Mouse (Mus musculus) kidney, embryonic 16.5 days (tissue): Measurements from ENCODE around the gene Gpn2. TPM values are rescaled to one million over a fixed set of nuclear protein-coding genes. Genes with fewer than 3 reads are reported as not detected.
A peak's percentile ranks its signal among the peaks of the same experiment; 100 is the strongest.

Source experiments
- ATAC-seq: fragments of 200-750 bp; cut with Nextera tagmentation; 2 replicates; pipeline ENCODE4 v1.8.0; 2017; ENCODE audit warnings: moderate TSS enrichment; ENCODE audit not compliant: low FRiP score, low TSS enrichment
- H3K27ac ChIP-seq: fragments of 300-500 bp; sonication (generic); 2 replicates; pipeline ENCODE4 v1.5.1; 2014; ENCODE audit warnings: low read length
- H3K27me3 ChIP-seq: fragments of 300-500 bp; sonication (generic); 2 replicates; pipeline ENCODE4 v1.6.1; 2014; ENCODE audit warnings: low read length, control low read depth, mixed read lengths; ENCODE audit not compliant: insufficient read depth
- H3K36me3 ChIP-seq: fragments of 300-500 bp; sonication (generic); 2 replicates; pipeline ENCODE4 v1.6.1; 2014; ENCODE audit warnings: low read length, control low read depth, mixed read lengths; ENCODE audit not compliant: insufficient read depth
- H3K4me1 ChIP-seq: fragments of 300-500 bp; sonication (generic); 2 replicates; pipeline ENCODE4 v1.6.1; 2014; ENCODE audit warnings: low read length, control low read depth, mixed read lengths; ENCODE audit not compliant: insufficient read depth
- H3K4me2 ChIP-seq: fragments of 300-500 bp; sonication (generic); replicated peaks from 2 replicates; pipeline ENCODE4 v1.6.1; 2014; ENCODE audit warnings: low read depth, low read length
- H3K4me3 ChIP-seq: fragments of 300-500 bp; sonication (generic); 2 replicates; pipeline ENCODE4 v1.5.1; 2014; ENCODE audit warnings: mild to moderate bottlenecking, low read length
- H3K9ac ChIP-seq: fragments of 300-500 bp; sonication (generic); replicated peaks from 2 replicates; pipeline ENCODE4 v1.6.1; 2014; ENCODE audit warnings: low read length
- H3K9me3 ChIP-seq: fragments of 300-500 bp; sonication (generic); 2 replicates; pipeline ENCODE4 v1.6.1; 2016; ENCODE audit warnings: low read length, control low read depth
- WGBS: fragments of 180-500 bp; shearing (Covaris S2); extraction: QIAGEN DNeasy Blood & Tissue Kit; methylation state at CpG from one replicate; pipeline ENCODE4 v1.1.7; 2014; 5-methylcytosine and 5-hydroxymethylcytosine counted together
- polyA plus RNA-seq: library from polyadenylated mRNA; unstranded; fragments of >200 nt; fragmentation: Nextera tagmentation; extraction: Ambion mirVana; gene quantifications from 2 replicates; pipeline ENCODE4 v1.2.1, GENCODE M21; 2015

Gpn2 gene
- polyA plus RNA-seq, 1 experiment from 2014 or later: 20.9 TPM

GRCm38 (mm10) chr4:133583690-133584058 is 488 bp upstream of the Gpn2 start:
- ATAC-seq: peak; percentile 21
- Histone ChIP-seq H3K4me1 (peaks cover 12% of the 10 kb centered on the region), H3K36me3 (peaks cover 46% of the 10 kb centered on the region), H3K4me2 (peak overlapping the region; percentile 99), H3K27me3 (no peaks in the 10 kb centered on the region), H3K4me3 (peak overlapping the region; percentile 99), H3K27ac (peak overlapping the region; percentile 69), H3K9me3 (no peaks in the 10 kb centered on the region), H3K9ac (peak overlapping the region; percentile 76)
- 65% methylated on average over 6 of the region's 6 CpGs for WGBS

- WGBS: 30% methylated on average over 7 of the region's 7 CpGs
- Histone ChIP-seq H3K4me1 (0 out of 2 replicates have a peak, but pooled peaks cover 3% of the 10 kb centered on the region), H3K4me2 (no peak overlapping the region), H3K9ac (no peak overlapping the region), H3K36me3 (peaks cover 36% of the 10 kb centered on the region), H3K9me3 (no peaks in the 10 kb centered on the region), H3K27me3 (no peaks in the 10 kb centered on the region), H3K4me3 (no peak overlapping the region), H3K27ac (no peak overlapping the region)
- ATAC-seq: peak; percentile 65
These were observed 8.4 kb downstream of the Gpn2 start for GRCm38 (mm10) chr4:133592570-133592969.

GRCm38 (mm10) chr4:133595538-133595937 is 11.4 kb downstream of the Gpn2 start:
- no peak for ATAC-seq
- 69% methylated on average over 7 of the region's 7 CpGs for WGBS

GRCm38 (mm10) chr4:133596084-133596483 is 11.9 kb downstream of the Gpn2 start:
- H3K9me3 ChIP-seq: no peaks in the 10 kb centered on the region
- H3K36me3 ChIP-seq: peaks cover 7% of the 10 kb centered on the region
- H3K9ac ChIP-seq: no peak overlapping the region
- no peak overlapping the region for H3K27ac ChIP-seq
- ATAC-seq: no peak
- WGBS: 81% methylated on average over 6 of the region's 6 CpGs
- H3K27me3 ChIP-seq: peaks cover 10% of the 10 kb centered on the region
- H3K4me2 ChIP-seq: no peak overlapping the region
- H3K4me1 ChIP-seq: peaks cover 22% of the 10 kb centered on the region
- H3K4me3 ChIP-seq: no peak overlapping the region

More at GRCm38 (mm10) chr4:133595538-133595937, 11.4 kb downstream of the Gpn2 start:
- no peak overlapping the region for H3K4me3 ChIP-seq
- H3K4me1 ChIP-seq: peaks cover 22% of the 10 kb centered on the region
- no peak overlapping the region for H3K27ac ChIP-seq
- H3K36me3 ChIP-seq: peaks cover 11% of the 10 kb centered on the region
- no peaks in the 10 kb centered on the region for H3K9me3 ChIP-seq
- H3K4me2 ChIP-seq: no peak overlapping the region
- H3K9ac ChIP-seq: no peak overlapping the region
- peaks cover 10% of the 10 kb centered on the region for H3K27me3 ChIP-seq

- Histone ChIP-seq H3K4me3 (no peak overlapping the region), H3K27ac (peak overlapping the region; percentile 66), H3K27me3 (peaks cover 23% of the 10 kb centered on the region), H3K9ac (no peak overlapping the region), H3K4me1 (peaks cover 28% of the 10 kb centered on the region), H3K36me3 (no peaks in the 10 kb centered on the region; the same call in 1 of the 2 replicates), H3K9me3 (no peaks in the 10 kb centered on the region), H3K4me2 (peak overlapping the region; percentile 92; the same call in 1 of the 2 replicates)
- WGBS: 25% methylated on average over 4 of the region's 4 CpGs
- ATAC-seq: no peak
These were observed 14.5 kb downstream of the Gpn2 start for GRCm38 (mm10) chr4:133598616-133599015.

- H3K4me3 ChIP-seq: peak overlapping the region; percentile 67
- peaks cover 28% of the 10 kb centered on the region for H3K4me1 ChIP-seq
- ATAC-seq: no peak
- H3K36me3 ChIP-seq: peaks cover 2% of the 10 kb centered on the region
- 19% methylated on average over 7 of the region's 7 CpGs for WGBS
- H3K27me3 ChIP-seq: peaks cover 23% of the 10 kb centered on the region
- H3K9ac ChIP-seq: peak overlapping the region; percentile 67
- no peaks in the 10 kb centered on the region for H3K9me3 ChIP-seq
- H3K27ac ChIP-seq: peak overlapping the region; percentile 66
- peak overlapping the region; percentile 92 for H3K4me2 ChIP-seq
These were observed 15.0 kb downstream of the Gpn2 start for GRCm38 (mm10) chr4:133599116-133599515.

- peak overlapping the region; percentile 92 for H3K4me2 ChIP-seq
- peak; percentile 97 for ATAC-seq
- no peaks in the 10 kb centered on the region for H3K9me3 ChIP-seq
- H3K27me3 ChIP-seq: peaks cover 23% of the 10 kb centered on the region
- WGBS: under 1% methylated on average over 49 of the region's 50 CpGs
- peaks cover 3% of the 10 kb centered on the region for H3K36me3 ChIP-seq
- H3K9ac ChIP-seq: peak overlapping the region; percentile 67
- peak overlapping the region; percentile 66; the same call in 1 of the 2 replicates for H3K27ac ChIP-seq
- H3K4me3 ChIP-seq: peak overlapping the region; percentile 67
- H3K4me1 ChIP-seq: peaks cover 28% of the 10 kb centered on the region
These were observed 15.5 kb downstream of the Gpn2 start for GRCm38 (mm10) chr4:133599571-133600073.

- H3K4me3 ChIP-seq: peak overlapping the region; percentile 67
- peak overlapping the region; percentile 92 for H3K4me2 ChIP-seq
- peaks cover 23% of the 10 kb centered on the region for H3K27me3 ChIP-seq
- 0 out of 2 replicates have a peak overlapping the region, but pooled peaks have one; percentile 8 for H3K27ac ChIP-seq
- H3K4me1 ChIP-seq: peaks cover 28% of the 10 kb centered on the region
- H3K36me3 ChIP-seq: peaks cover 4% of the 10 kb centered on the region
- WGBS: 9% methylated on average over 9 of the region's 9 CpGs
- H3K9me3 ChIP-seq: no peaks in the 10 kb centered on the region
- ATAC-seq: no peak
- H3K9ac ChIP-seq: peak overlapping the region; percentile 54; the same call in 1 of the 2 replicates
These were observed 16.1 kb downstream of the Gpn2 start for GRCm38 (mm10) chr4:133600306-133600705.

- peak within 1 kb of the TSS; percentile 39 for H3K4me3 ChIP-seq
- H3K4me2 ChIP-seq: peak within 1 kb of the TSS; percentile 57
These were observed 17.6 kb downstream of the Gpn2 start, which contains the start of gene Sfn for GRCm38 (mm10) chr4:133601721-133602218. Gene Sfn (minus strand): TSS chr4:133602168.

GRCm38 (mm10) chr4:133603056-133603455 is 18.9 kb downstream of the Gpn2 start:
- peaks cover 23% of the 10 kb centered on the region for H3K27me3 ChIP-seq
- no peak for ATAC-seq
- no peak overlapping the region for H3K9ac ChIP-seq
- no peak overlapping the region for H3K27ac ChIP-seq
- peaks cover 15% of the 10 kb centered on the region for H3K36me3 ChIP-seq
- H3K9me3 ChIP-seq: no peaks in the 10 kb centered on the region
- no peak overlapping the region for H3K4me3 ChIP-seq
- H3K4me1 ChIP-seq: peaks cover 28% of the 10 kb centered on the region
- no peak overlapping the region for H3K4me2 ChIP-seq
- WGBS: 90% methylated on average over 5 of the region's 5 CpGs

More at GRCm38 (mm10) chr4:133601721-133602218, 17.6 kb downstream of the Gpn2 start, which contains the start of gene Sfn:
- no peak within 1 kb of the TSS for H3K27ac ChIP-seq
- peak; percentile 46; the same call in 1 of the 2 replicates for ATAC-seq
- peaks cover 15% of the 10 kb centered on the region for H3K36me3 ChIP-seq
- H3K4me1 ChIP-seq: peaks cover 28% of the 10 kb centered on the region
- no peaks in the 10 kb centered on the region for H3K9me3 ChIP-seq
- H3K9ac ChIP-seq: peak within 1 kb of the TSS; percentile 53
- 2% methylated on average over 16 of the region's 16 CpGs for WGBS
- H3K27me3 ChIP-seq: peaks cover 23% of the 10 kb centered on the region
